Mouse (Mus musculus): ENCODE measurements at regions not wholly inside any gene's neighbourhood (a gene's known extent, or its start where the extent isn't known, plus 50 kb on each side); places are given as distances from the start of the nearest gene placed in this dataset.

DNA sequence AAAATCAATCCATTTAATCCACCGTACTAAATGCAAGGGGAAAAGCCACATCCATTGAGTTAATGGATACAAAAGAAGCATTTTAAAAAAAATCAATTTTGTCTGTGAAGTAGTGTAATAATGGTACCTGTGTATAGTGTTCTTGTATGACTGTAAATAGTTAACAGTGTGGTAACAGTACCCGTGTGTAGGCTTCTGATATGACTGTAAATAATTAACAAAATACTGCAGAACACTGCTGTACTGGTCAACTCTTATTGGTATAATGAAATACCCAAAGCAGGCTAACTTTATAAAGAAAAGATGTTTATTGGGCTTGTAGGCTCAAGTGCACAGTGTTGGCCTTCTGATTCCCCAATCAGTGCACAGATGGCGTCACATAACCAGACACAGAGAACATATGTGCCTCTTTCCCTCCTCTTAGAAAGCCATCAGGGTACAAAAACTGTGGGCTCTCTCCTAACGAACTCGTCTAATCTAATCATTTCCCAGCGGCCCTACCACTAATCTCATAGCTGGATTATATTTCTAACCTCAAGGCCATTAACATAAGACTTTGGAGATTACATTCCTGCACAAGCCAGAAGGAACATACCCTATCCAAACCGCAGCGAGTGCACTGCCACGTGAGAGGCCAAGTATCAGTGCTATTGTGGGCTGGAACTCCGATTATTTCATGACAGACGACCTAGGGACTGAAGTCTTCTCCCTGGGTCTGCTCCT, 237.4 kb downstream of the Cxcl12 start:
- Histone ChIP-seq H3K27ac (ENCODE audit: low read length) (no peak overlapping the region), H3K27me3 (ENCODE audit: control insufficient read depth, insufficient read depth, low read length) (no peaks in the 10 kb centered on the region), H3K36me3 (ENCODE audit: control insufficient read depth, insufficient read depth, low read length) (no peaks in the 10 kb centered on the region), H3K9me3 (replicated peaks; ENCODE audit: control insufficient read depth, low read length) (no peaks in the 10 kb centered on the region), H3K4me1 (ENCODE audit: control insufficient read depth, insufficient read depth, low read length) (0 out of 2 replicates have a peak, but pooled peaks cover 5% of the 10 kb centered on the region), H3K4me3 (replicated peaks; ENCODE audit: low read length) (no peak overlapping the region), H3K4me2 (ENCODE audit: low read depth, low read length) (no peak overlapping the region), H3K9ac (ENCODE audit: low read length) (no peak overlapping the region)
- WGBS, result 72% methylated on average over 11 of the region's 11 CpGs
- ATAC-seq (ENCODE audit: insufficient read depth, low FRiP score), result no peak

DNA sequence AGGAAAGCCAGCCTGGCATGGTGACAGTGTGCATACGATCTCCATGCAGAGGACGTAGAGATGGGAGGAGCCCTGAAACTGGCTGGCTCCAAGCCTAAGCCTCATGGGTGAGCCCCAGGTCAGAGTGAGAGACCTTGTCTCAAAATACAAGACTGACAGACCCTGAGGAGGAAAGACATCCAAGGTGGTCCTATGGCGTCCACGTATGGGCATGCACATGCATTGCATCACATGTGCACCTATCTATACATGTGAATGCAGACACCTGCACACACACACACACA, 237.9 kb downstream of the Cxcl12 start:
- 84% methylated on average over 4 of the region's 4 CpGs for WGBS

DNA sequence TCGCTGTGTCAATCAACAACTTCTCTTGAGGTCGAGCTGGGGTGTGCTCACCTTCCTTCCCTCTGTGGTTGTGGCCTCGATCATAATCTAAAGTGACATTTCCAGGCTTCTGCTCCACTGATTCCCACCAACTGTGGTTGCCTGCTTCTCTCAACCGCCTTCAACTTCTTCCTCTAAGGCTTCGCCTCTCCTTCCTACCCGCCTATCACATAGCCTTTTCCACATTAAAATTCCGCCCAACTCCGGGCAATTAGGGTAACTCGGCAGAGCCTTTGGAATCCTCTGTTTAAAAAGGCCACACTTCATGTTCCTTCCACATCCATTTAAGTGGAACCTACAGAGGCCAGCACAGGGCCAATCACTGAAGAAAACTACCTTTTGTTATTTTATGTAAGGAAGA, 238.4 kb downstream of the Cxcl12 start:
- Histone ChIP-seq H3K27ac (ENCODE audit: low read length) (no peak overlapping the region), H3K27me3 (ENCODE audit: control insufficient read depth, insufficient read depth, low read length) (no peaks in the 10 kb centered on the region), H3K4me2 (ENCODE audit: low read depth, low read length) (no peak overlapping the region), H3K36me3 (ENCODE audit: control insufficient read depth, insufficient read depth, low read length) (no peaks in the 10 kb centered on the region), H3K4me1 (ENCODE audit: control insufficient read depth, insufficient read depth, low read length) (0 out of 2 replicates have a peak, but pooled peaks cover 5% of the 10 kb centered on the region), H3K9me3 (replicated peaks; ENCODE audit: control insufficient read depth, low read length) (no peaks in the 10 kb centered on the region), H3K9ac (ENCODE audit: low read length) (no peak overlapping the region), H3K4me3 (replicated peaks; ENCODE audit: low read length) (no peak overlapping the region)
- no peak for ATAC-seq (ENCODE audit: insufficient read depth, low FRiP score)
- 68% methylated on average over 9 of the region's 9 CpGs for WGBS

More for the DNA sequence above, 237.9 kb downstream of the Cxcl12 start:
- Histone ChIP-seq H3K36me3 (ENCODE audit: control insufficient read depth, insufficient read depth, low read length) (no peaks in the 10 kb centered on the region), H3K9me3 (replicated peaks; ENCODE audit: control insufficient read depth, low read length) (no peaks in the 10 kb centered on the region), H3K4me1 (ENCODE audit: control insufficient read depth, insufficient read depth, low read length) (0 out of 2 replicates have a peak, but pooled peaks cover 5% of the 10 kb centered on the region), H3K27ac (ENCODE audit: low read length) (no peak overlapping the region), H3K4me2 (ENCODE audit: low read depth, low read length) (no peak overlapping the region), H3K9ac (ENCODE audit: low read length) (no peak overlapping the region), H3K4me3 (replicated peaks; ENCODE audit: low read length) (no peak overlapping the region), H3K27me3 (ENCODE audit: control insufficient read depth, insufficient read depth, low read length) (no peaks in the 10 kb centered on the region)
- no peak for ATAC-seq (ENCODE audit: insufficient read depth, low FRiP score)

DNA sequence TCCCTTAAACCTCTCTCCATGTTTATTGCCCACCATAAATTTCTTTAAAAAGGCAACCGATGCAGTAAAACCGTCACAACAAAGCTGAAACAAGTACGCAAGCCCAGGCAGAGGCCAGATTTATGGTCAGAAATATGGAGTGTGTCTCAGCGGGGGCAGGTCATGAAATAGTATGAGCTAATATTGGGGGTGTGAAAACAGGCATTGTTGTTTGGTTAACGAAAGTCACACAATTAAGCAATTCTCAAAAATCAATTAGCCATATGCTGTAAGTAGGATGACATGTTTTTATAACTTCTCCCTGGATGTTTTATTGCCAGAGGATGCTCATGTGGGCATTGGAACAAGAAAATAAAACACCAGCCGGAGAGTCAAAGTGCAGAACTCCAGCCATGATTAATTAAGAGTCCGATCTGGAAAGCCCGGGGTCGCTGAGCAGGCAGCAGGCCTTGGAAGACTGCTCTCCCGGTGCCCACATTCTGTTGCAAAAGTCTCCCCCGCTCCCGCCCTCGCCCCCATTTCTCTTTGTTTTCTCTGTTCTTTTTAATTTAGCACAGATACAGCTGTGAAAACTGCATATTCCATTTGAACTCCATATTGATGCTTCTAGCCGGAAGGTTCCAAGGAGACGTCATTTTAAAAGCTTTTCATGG, 239.0 kb downstream of the Cxcl12 start:
- Histone ChIP-seq H3K4me1 (ENCODE audit: control insufficient read depth, insufficient read depth, low read length) (0 out of 2 replicates have a peak, but pooled peaks cover 5% of the 10 kb centered on the region), H3K4me2 (ENCODE audit: low read depth, low read length) (no peak overlapping the region), H3K9ac (ENCODE audit: low read length) (no peak overlapping the region), H3K36me3 (ENCODE audit: control insufficient read depth, insufficient read depth, low read length) (no peaks in the 10 kb centered on the region), H3K4me3 (replicated peaks; ENCODE audit: low read length) (no peak overlapping the region), H3K9me3 (replicated peaks; ENCODE audit: control insufficient read depth, low read length) (no peaks in the 10 kb centered on the region), H3K27me3 (ENCODE audit: control insufficient read depth, insufficient read depth, low read length) (no peaks in the 10 kb centered on the region), H3K27ac (ENCODE audit: low read length) (no peak overlapping the region)
- 50% methylated on average over 15 of the region's 15 CpGs for WGBS
- no peak for ATAC-seq (ENCODE audit: insufficient read depth, low FRiP score)

DNA sequence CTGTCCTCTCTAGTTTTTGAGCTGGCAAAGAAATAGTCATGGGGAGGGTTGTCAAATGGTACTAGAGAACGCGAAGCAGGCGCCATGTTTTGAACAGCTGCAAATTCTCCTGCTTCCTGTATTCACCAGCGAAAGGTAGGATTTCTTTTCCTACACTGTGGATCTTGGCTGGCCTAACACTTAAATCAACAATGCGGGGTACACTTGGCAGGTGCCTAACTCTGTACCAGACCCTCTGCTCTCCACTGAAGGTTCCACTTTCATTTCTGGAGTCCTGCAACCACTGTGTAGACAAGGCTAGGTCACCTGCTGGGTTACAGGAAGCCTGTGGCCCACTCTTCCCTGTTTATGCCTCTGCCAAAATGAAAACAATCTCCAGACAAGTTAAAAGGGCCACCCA, 239.6 kb downstream of the Cxcl12 start:
- H3K9me3 ChIP-seq (replicated peaks; ENCODE audit: control insufficient read depth, low read length), result no peaks in the 10 kb centered on the region
- H3K4me3 ChIP-seq (replicated peaks; ENCODE audit: low read length), result no peak overlapping the region
- no peaks in the 10 kb centered on the region for H3K27me3 ChIP-seq (ENCODE audit: control insufficient read depth, insufficient read depth, low read length)
- 0 out of 2 replicates have a peak, but pooled peaks cover 5% of the 10 kb centered on the region for H3K4me1 ChIP-seq (ENCODE audit: control insufficient read depth, insufficient read depth, low read length)
- H3K4me2 ChIP-seq (ENCODE audit: low read depth, low read length), result no peak overlapping the region
- no peaks in the 10 kb centered on the region for H3K36me3 ChIP-seq (ENCODE audit: control insufficient read depth, insufficient read depth, low read length)
- WGBS, result 66% methylated on average over 5 of the region's 5 CpGs
- ATAC-seq (ENCODE audit: insufficient read depth, low FRiP score), result no peak; the same call in 1 of the 2 replicates
- H3K9ac ChIP-seq (ENCODE audit: low read length), result no peak overlapping the region
- H3K27ac ChIP-seq (ENCODE audit: low read length), result no peak overlapping the region

DNA sequence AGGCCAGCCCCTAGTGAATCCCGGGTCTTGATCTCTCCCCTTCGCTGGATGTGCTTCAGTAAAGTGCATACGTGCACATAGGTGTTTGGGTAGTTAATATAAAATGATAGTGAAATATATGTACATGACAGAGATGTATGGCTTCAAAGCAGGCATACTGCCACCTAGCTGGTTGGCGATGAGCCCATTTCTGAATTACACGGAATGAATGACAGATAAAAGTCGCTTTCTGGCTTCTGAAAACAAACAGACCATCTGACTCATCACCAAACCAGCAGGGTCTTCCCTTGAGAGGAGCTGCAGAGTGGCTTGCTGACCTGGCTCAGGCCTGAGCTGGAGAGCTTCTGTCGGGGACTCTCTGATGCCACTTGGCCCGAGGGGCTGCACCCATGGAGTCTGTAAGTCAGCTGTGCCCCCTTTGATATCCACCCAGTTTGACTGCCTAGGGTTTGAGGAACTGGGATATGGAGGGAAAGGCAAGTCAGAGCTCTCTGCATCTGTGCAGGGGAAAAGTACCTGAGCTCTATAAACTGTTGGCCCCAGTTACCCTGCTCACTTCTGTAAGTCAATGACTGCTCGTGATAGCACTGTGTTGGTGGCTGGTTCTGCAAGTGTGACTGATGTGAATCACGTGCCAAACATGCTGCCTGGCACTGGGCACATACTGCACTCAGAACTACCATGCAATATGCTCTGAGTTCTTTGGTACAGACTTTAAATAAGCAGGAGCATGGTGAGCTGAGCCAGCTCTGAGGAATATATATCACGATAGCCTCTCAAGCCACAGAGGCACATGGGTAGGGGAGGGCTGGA, 240.8 kb downstream of the Cxcl12 start:
- H3K9me3 ChIP-seq (replicated peaks; ENCODE audit: control insufficient read depth, low read length), result no peaks in the 10 kb centered on the region

DNA sequence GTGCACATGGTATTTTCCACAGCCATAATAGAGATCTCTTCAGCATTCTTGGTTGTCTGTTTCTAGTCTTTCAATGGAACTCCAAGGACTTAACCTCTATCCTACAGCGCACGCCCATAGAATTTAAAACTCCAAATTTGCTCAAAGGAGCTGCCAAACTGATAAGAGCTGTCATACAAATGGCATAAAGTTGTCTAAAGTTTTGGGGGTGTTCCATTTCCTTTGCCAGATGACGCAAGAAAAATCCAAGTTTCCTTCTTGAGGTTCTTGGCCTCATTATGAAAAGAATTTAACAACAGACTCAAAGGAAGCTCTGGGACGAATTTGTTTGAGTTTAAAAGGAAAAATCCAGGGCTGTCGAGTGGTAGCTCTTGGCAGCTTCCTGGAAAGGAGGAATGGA, 246.6 kb downstream of the Cxcl12 start:
- Histone ChIP-seq H3K4me3 (replicated peaks; ENCODE audit: low read length) (no peak overlapping the region), H3K4me1 (ENCODE audit: control insufficient read depth, insufficient read depth, low read length) (peaks cover 4% of the 10 kb centered on the region; the same call in 1 of the 2 replicates), H3K4me2 (ENCODE audit: low read depth, low read length) (no peak overlapping the region), H3K36me3 (ENCODE audit: control insufficient read depth, insufficient read depth, low read length) (no peaks in the 10 kb centered on the region), H3K27me3 (ENCODE audit: control insufficient read depth, insufficient read depth, low read length) (no peaks in the 10 kb centered on the region), H3K27ac (ENCODE audit: low read length) (no peak overlapping the region), H3K9ac (ENCODE audit: low read length) (no peak overlapping the region), H3K9me3 (replicated peaks; ENCODE audit: control insufficient read depth, low read length) (no peaks in the 10 kb centered on the region)
- no peak for ATAC-seq (ENCODE audit: insufficient read depth, low FRiP score)
- WGBS, result 63% methylated on average over 5 of the region's 5 CpGs

More for the DNA sequence above, 240.8 kb downstream of the Cxcl12 start:
- Histone ChIP-seq H3K4me1 (ENCODE audit: control insufficient read depth, insufficient read depth, low read length) (0 out of 2 replicates have a peak, but pooled peaks cover 5% of the 10 kb centered on the region), H3K9ac (ENCODE audit: low read length) (no peak overlapping the region), H3K27me3 (ENCODE audit: control insufficient read depth, insufficient read depth, low read length) (no peaks in the 10 kb centered on the region), H3K4me3 (replicated peaks; ENCODE audit: low read length) (no peak overlapping the region), H3K4me2 (ENCODE audit: low read depth, low read length) (no peak overlapping the region), H3K36me3 (ENCODE audit: control insufficient read depth, insufficient read depth, low read length) (no peaks in the 10 kb centered on the region), H3K27ac (ENCODE audit: low read length) (no peak overlapping the region)
- WGBS, result 62% methylated on average over 11 of the region's 11 CpGs
- ATAC-seq (ENCODE audit: insufficient read depth, low FRiP score), result no peak

DNA sequence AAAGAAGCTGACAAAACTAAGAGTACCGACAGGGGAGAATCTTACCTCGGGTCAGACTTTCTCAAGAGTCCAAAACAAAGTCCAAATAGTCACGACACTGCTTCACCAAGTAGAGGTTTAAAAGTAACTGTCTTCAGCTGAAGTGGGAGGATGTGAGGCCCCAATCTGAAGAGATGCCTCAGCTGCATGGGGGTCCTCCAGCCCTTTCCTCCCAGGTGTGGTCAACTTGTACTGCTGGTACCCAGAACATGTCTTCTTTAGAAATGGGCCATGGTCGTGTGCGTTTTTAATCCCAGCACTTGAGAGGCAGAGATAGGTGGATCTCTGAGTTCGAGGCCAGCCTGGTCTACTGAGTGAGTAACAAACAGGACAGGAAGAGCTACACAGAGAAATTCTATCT, 247.6 kb downstream of the Cxcl12 start:
- Histone ChIP-seq H3K27ac (ENCODE audit: low read length) (no peak overlapping the region), H3K4me3 (replicated peaks; ENCODE audit: low read length) (no peak overlapping the region), H3K4me1 (ENCODE audit: control insufficient read depth, insufficient read depth, low read length) (peaks cover 4% of the 10 kb centered on the region; the same call in 1 of the 2 replicates), H3K9ac (ENCODE audit: low read length) (no peak overlapping the region), H3K27me3 (ENCODE audit: control insufficient read depth, insufficient read depth, low read length) (no peaks in the 10 kb centered on the region), H3K4me2 (ENCODE audit: low read depth, low read length) (no peak overlapping the region), H3K9me3 (replicated peaks; ENCODE audit: control insufficient read depth, low read length) (no peaks in the 10 kb centered on the region), H3K36me3 (ENCODE audit: control insufficient read depth, insufficient read depth, low read length) (no peaks in the 10 kb centered on the region)
- WGBS, result 90% methylated on average over 6 of the region's 6 CpGs
- no peak for ATAC-seq (ENCODE audit: insufficient read depth, low FRiP score)

DNA sequence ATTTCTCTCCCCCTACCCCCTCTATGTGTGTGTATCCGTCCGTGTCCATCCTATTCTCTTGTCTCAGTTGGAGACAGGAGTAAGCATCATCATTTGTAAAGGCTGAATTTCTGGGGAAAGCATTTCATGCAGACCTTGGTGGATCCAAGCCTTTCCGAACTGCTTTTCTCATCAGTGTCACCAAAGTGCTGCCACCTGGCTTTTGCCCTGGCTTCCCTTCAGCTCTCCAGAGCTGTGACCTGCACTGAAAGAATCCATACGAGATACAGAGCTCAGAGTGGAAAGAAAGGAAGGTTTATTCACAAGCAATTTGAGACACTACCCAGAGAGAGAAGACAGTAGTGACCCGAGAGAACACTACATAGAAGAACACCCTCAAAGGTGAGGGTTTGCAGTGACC, 248.1 kb downstream of the Cxcl12 start:
- Histone ChIP-seq H3K9me3 (replicated peaks; ENCODE audit: control insufficient read depth, low read length) (no peaks in the 10 kb centered on the region), H3K27ac (ENCODE audit: low read length) (no peak overlapping the region), H3K4me3 (replicated peaks; ENCODE audit: low read length) (no peak overlapping the region), H3K9ac (ENCODE audit: low read length) (no peak overlapping the region), H3K27me3 (ENCODE audit: control insufficient read depth, insufficient read depth, low read length) (no peaks in the 10 kb centered on the region), H3K36me3 (ENCODE audit: control insufficient read depth, insufficient read depth, low read length) (no peaks in the 10 kb centered on the region), H3K4me1 (ENCODE audit: control insufficient read depth, insufficient read depth, low read length) (peaks cover 4% of the 10 kb centered on the region; the same call in 1 of the 2 replicates), H3K4me2 (ENCODE audit: low read depth, low read length) (no peak overlapping the region)
- no peak for ATAC-seq (ENCODE audit: insufficient read depth, low FRiP score)
- 74% methylated on average over 5 of the region's 5 CpGs for WGBS
